Mouse (Mus musculus): ENCODE results near the gene Tppp3. TPM values are rescaled to one million over a fixed set of nuclear protein-coding genes. Genes with fewer than 3 reads are reported as not detected.
A peak's percentile ranks its signal among the peaks of the same experiment; 100 is the strongest.

Tppp3 gene
- 94.4 and 100.0 TPM in 2 replicates for polyA plus RNA-seq (2016; fragmentation: Nextera tagmentation; extraction: Ambion mirVana)

DNA sequence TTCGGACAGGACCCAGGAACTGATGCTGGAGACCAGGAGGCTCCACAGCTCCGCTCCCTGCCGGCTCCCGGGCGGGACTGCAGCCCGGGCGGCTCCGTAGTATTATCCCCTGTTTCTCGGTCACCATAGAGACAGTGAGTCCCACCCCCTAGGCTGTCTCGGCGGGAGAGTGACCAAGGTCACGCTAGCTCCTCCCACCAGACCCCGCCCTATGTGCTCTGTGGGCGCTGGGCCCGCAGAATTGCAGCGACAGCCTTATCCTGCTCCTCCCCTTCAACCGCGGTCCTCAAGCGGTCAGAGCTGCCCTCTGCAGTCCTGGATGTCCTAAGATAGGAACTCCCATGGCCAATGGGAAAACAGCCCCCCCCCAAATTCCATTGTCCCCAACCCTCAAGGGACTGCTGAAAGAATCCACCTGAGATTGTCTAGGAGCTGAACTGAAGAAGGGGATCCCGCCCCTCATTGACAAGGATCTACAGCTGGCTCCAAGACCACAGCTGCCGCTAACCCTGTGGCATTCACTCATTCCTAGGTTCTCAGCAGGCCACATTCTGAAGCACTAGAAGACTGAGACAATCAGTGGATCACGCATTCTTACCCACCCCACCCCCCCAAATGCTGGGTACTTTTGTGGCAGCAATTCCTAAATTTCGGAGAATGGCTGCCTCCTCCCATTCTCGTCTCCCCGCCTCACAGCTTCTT lies at the start of gene Tppp3:
Tppp3 (minus strand) TSS at position 213 of the 702 bp plus-strand sequence.
- 2% methylated on average over 25 of the region's 25 CpGs for WGBS
- Histone ChIP-seq H3K4me1 (peaks cover 84% of the 10 kb centered on the region), H3K9me3 (replicated peaks) (no peaks in the 10 kb centered on the region), H3K27me3 (ENCODE audit: low read depth, poor library complexity, severe bottlenecking) (peaks cover 60% of the 10 kb centered on the region), H3K27ac (replicated peaks) (peak within 1 kb of the TSS; percentile 87), H3K4me3 (peak within 1 kb of the TSS; percentile 59), H3K36me3 (peaks cover 35% of the 10 kb centered on the region)
- peak; percentile 97 for DNase-seq (ENCODE audit: low spot score)

DNA sequence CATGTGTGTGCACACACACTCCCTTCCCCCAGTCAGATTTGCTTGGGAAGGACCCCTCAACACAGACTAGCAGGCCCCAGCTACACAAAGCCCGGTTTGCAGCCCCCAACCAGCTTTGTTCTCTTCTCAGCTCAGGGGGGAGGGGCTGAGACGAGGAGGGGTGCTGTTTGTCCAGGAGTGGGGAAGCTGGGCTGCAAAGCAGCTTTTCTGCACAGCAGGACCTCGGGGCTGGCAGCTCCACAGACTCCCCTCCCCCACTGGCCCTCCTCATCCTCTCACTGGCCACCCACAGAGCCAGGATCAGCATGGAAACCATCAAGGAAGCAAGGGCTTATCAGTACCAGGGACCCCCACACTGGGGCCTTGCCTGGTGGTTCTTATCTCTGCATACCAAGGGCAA lies 49.7 kb upstream of the Tppp3 start:
- Histone ChIP-seq H3K27ac (replicated peaks) (peak overlapping the region; percentile 94), H3K27me3 (ENCODE audit: low read depth, poor library complexity, severe bottlenecking) (peaks cover 28% of the 10 kb centered on the region), H3K9me3 (replicated peaks) (no peaks in the 10 kb centered on the region), H3K36me3 (peaks cover 41% of the 10 kb centered on the region), H3K4me3 (peak overlapping the region; percentile 90), H3K4me1 (peaks cover 73% of the 10 kb centered on the region)
- 0% methylated on average over 3 of the region's 3 CpGs for WGBS
- peak; percentile 84 for DNase-seq (ENCODE audit: low spot score)

DNA sequence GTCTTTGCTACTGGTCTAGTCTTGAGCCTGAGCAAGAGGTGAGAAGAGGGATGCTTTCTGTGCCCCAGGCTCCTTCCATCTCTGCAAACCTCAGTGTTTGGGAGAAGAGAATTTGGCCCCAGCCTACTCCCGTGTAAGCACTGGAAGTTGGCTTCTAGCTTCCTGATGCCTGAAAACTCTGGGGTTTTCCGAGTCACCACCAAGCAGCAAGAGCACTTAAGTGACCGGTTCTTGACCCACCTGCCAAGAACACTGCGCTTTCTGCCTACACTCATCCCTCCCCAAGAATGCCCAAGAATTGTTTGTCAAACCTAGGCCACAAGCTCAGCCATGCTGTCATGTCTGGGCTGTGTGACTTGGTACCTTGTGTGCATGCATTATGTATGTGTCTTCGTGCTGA lies 49.2 kb upstream of the Tppp3 start:
- peak overlapping the region; percentile 94 for H3K27ac ChIP-seq (replicated peaks)
- H3K27me3 ChIP-seq (ENCODE audit: low read depth, poor library complexity, severe bottlenecking) = peaks cover 28% of the 10 kb centered on the region
- no peaks in the 10 kb centered on the region for H3K9me3 ChIP-seq (replicated peaks)
- peak overlapping the region; percentile 90 for H3K4me3 ChIP-seq
- peaks cover 37% of the 10 kb centered on the region for H3K36me3 ChIP-seq
- WGBS = 16% methylated on average over 5 of the region's 5 CpGs
- no peak for DNase-seq (ENCODE audit: low spot score)
- H3K4me1 ChIP-seq = peaks cover 78% of the 10 kb centered on the region

DNA sequence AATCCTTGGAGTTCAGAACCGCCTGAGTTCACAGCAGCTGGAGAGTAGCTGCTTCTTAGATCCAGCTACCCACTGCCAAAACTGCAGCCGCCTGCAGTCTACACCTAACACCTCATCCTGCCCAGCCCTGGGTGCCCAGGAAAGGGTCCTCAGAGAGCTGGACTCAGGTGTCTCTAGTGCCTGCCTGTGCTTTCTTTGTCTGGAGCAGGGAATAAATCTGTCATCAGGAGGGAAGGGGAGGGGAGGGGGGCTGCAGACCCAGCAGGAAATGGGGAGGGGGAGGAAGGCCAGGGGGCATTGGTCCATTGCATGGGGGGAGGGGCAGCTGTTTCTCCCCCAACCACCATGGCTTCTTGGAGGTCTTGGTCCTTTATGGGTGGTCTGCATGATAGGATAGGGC lies 48.3 kb upstream of the Tppp3 start:
- Histone ChIP-seq H3K4me1 (peaks cover 78% of the 10 kb centered on the region), H3K27me3 (ENCODE audit: low read depth, poor library complexity, severe bottlenecking) (peaks cover 36% of the 10 kb centered on the region), H3K36me3 (peaks cover 28% of the 10 kb centered on the region), H3K9me3 (replicated peaks) (no peaks in the 10 kb centered on the region), H3K27ac (replicated peaks) (peak overlapping the region; percentile 94), H3K4me3 (peak overlapping the region; percentile 90)
- 0% methylated on average over 2 of the region's 2 CpGs for WGBS
- DNase-seq (ENCODE audit: low spot score) = peak; percentile 48

DNA sequence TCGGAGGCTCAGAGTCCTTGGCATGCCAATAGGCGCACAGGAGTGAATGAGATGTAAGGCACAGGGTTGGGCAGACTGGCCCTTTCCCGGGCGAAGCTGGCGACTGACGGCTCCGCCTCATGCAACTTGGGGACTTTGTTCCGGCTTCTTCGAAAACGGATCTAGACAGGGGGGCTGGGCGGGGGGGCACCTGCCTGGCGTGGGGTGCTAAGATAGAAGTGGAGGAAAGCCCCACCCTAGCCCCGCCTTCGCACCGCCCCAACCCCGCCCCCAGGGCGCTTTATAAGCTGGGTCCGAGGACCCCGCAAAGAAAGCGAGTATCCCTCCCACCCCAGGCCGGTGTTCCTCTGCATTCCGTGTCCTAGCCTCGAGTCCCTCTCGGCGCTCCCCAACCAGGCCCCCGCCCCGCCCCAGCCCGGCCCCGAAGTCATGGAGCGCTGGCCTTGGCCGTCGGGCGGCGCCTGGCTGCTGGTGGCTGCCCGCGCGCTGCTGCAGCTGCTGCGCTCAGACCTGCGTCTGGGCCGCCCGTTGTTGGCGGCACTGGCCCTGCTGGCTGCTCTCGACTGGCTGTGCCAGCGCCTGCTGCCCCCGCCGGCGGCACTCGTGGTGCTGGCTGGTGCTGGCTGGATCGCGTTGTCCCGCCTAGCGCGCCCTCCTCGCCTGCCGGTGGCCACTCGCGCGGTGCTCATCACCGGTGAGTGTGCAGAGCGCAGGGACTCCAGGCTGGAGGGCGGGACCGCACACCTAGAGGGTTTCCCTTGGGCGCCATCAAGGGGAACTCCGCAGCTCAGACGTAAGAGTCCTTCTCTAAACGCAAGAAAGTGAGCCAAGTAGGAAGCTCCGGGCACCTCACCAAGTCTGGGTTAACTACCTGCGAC lies 47.3 kb upstream of the Tppp3 start, which contains the start of gene Hsd11b2:
Hsd11b2 (plus strand) TSS at position 320 of the 878 bp plus-strand sequence.
- DNase-seq (ENCODE audit: low spot score) = peak; percentile 76
- Histone ChIP-seq H3K27me3 (ENCODE audit: low read depth, poor library complexity, severe bottlenecking) (peaks cover 44% of the 10 kb centered on the region), H3K4me3 (peak within 1 kb of the TSS; percentile 90), H3K36me3 (peaks cover 18% of the 10 kb centered on the region), H3K9me3 (replicated peaks) (no peaks in the 10 kb centered on the region), H3K27ac (replicated peaks) (peak within 1 kb of the TSS; percentile 94), H3K4me1 (peaks cover 78% of the 10 kb centered on the region)
- under 1% methylated on average over 68 of the region's 68 CpGs for WGBS

DNA sequence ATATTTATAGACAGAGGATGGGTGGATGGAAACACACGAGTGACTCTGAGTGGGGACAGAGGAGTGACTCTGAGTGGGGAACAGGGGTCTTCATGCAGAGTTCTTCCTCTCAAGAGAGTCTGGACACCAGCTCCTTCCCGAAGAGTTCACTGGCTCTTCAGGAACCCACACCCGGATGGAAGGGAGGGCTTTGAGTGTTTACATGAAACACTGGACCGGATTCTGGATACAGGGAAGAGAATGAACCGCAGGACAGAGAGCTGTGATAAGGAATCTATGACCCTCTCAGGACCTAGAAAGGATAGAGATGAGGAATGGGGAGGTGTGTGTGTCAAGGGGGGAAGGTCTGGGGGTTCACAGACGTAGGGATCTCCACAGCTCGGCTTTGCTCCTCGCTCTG lies 46.0 kb upstream of the Tppp3 start:
- WGBS = 46% methylated on average over 8 of the region's 8 CpGs
- H3K36me3 ChIP-seq = peaks cover 5% of the 10 kb centered on the region
- DNase-seq (ENCODE audit: low spot score) = no peak
- no peaks in the 10 kb centered on the region for H3K9me3 ChIP-seq (replicated peaks)
- peaks cover 44% of the 10 kb centered on the region for H3K27me3 ChIP-seq (ENCODE audit: low read depth, poor library complexity, severe bottlenecking)
- H3K4me3 ChIP-seq = no peak overlapping the region; the same call in 1 of the 2 replicates
- peak overlapping the region; percentile 82; the same call in 1 of the 2 replicates for H3K27ac ChIP-seq (replicated peaks)
- peaks cover 70% of the 10 kb centered on the region for H3K4me1 ChIP-seq

DNA sequence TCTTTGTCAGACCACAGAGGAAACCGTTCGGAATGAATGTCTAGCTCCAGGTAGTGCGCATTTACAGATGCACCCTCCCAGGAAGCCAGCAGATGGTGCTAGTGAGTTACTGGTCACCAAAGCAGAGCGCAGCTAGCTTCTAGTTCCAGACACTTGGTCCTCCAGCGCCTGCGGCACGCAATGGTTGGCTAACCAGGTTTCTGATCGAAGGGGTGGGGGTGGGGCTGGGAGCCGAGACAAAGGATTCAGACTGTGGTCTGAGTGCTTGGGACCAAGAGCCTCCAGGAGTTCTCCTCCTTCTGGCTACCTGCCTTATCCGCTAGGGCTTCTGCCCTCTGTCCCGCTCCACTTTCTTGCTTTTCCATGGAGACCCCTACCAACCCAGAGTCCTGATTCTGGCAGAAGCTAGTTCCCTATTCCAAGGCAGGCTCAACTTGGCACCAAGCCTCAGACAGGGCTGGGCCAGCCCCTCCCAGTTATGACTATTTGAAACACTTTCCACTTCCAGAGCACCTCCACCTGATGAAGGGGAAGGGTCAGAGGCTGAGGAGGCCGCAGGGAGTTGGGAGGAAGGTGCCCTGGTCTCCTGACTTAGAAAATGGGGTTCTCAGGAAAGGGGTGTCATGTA lies 44.8 kb upstream of the Tppp3 start:
- peak; percentile 86 for DNase-seq (ENCODE audit: low spot score)
- Histone ChIP-seq H3K9me3 (replicated peaks) (no peaks in the 10 kb centered on the region), H3K27me3 (ENCODE audit: low read depth, poor library complexity, severe bottlenecking) (peaks cover 44% of the 10 kb centered on the region), H3K36me3 (no peaks in the 10 kb centered on the region), H3K4me3 (peak overlapping the region; percentile 35), H3K4me1 (peaks cover 57% of the 10 kb centered on the region), H3K27ac (replicated peaks) (peak overlapping the region; percentile 82)
- 8% methylated on average over 12 of the region's 12 CpGs for WGBS

DNA sequence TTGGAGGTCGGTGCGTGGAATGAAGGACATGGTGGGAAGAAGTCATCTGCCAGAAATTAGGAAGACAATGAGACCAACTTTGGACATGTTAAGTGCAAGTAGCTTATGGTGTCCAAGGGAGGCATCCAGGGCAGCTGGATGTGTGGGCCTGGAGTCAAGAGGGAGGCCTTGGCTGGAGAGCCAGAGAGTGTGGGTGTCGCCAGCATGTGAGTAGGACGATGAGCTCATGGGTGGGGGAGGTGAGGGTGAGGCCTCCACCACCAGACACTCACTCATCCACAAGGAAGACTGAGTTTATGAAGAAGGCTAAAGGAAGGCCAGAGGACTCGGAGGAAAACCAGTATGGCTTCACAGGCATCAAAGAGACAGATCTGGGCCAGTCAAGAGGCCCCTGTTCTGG lies 43.3 kb upstream of the Tppp3 start:
- Histone ChIP-seq H3K27me3 (ENCODE audit: low read depth, poor library complexity, severe bottlenecking) (peaks cover 43% of the 10 kb centered on the region), H3K9me3 (replicated peaks) (no peaks in the 10 kb centered on the region), H3K27ac (replicated peaks) (no peak overlapping the region), H3K36me3 (no peaks in the 10 kb centered on the region), H3K4me1 (peaks cover 53% of the 10 kb centered on the region), H3K4me3 (no peak overlapping the region)
- DNase-seq (ENCODE audit: low spot score) = no peak
- WGBS = 82% methylated on average over 5 of the region's 5 CpGs

DNA sequence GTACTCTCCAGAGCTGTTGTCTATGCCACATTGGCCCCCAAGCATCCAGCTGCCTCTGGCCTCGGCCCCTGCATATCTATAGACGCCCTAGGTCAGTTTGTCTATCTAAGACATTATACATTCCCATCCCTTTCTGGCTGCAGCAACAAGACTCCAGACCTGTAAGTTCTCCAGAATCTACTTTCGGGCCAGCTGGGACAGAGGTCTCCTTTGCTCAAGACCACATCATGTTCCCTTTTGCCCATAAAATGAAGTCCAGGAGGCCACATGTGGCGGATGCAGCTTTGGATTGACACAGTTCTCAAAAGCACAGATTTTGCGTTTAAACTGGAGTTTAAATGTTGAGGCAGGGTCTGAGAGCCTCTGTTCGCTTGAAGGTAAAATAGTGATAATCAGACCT lies 42.9 kb upstream of the Tppp3 start:
- H3K4me1 ChIP-seq = peaks cover 52% of the 10 kb centered on the region
- no peaks in the 10 kb centered on the region for H3K9me3 ChIP-seq (replicated peaks)
- H3K36me3 ChIP-seq = no peaks in the 10 kb centered on the region
- WGBS = 93% methylated on average over 6 of the region's 6 CpGs
- no peak overlapping the region for H3K27ac ChIP-seq (replicated peaks)
- peaks cover 39% of the 10 kb centered on the region for H3K27me3 ChIP-seq (ENCODE audit: low read depth, poor library complexity, severe bottlenecking)
- no peak overlapping the region for H3K4me3 ChIP-seq
- no peak for DNase-seq (ENCODE audit: low spot score)

DNA sequence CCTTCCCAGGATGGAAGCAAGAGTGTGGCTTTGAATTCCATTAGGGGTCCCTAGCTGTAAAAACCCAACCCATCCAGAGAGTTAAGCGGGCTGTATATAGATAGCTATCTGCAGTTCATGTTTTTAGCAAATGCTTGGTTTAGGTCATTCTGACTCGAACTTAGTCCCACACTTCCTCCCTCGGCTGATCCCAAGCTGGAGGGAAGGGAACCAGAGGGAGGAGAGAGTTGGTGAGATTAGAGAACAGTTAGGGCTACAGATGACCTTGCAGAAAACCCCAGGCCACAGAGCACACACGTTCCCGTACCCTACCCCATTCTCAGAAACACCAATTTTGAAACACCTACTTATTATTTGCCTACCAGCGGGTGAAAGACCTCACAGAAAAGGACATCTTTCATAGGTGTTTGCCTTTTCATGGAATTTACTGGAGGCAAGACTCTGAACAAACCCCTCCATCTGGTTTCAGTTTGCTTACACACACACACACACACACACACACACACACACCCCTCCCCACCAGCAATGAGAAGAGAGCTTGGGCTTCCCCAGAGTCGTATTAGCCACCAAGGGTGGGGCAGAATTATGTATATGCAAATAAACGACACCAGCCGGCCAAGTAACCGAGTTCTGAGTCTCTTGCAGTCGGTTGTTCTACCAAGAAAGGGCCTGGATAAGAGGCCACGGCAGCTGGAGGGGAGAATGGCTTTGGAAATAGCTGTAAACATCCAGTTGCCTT lies 38.8 kb upstream of the Tppp3 start:
- Histone ChIP-seq H3K27me3 (ENCODE audit: low read depth, poor library complexity, severe bottlenecking) (peaks cover 14% of the 10 kb centered on the region), H3K4me3 (no peak overlapping the region), H3K4me1 (peaks cover 27% of the 10 kb centered on the region), H3K36me3 (no peaks in the 10 kb centered on the region), H3K27ac (replicated peaks) (no peak overlapping the region), H3K9me3 (replicated peaks) (no peaks in the 10 kb centered on the region)
- 57% methylated on average over 12 of the region's 12 CpGs for WGBS
- no peak for DNase-seq (ENCODE audit: low spot score)

DNA sequence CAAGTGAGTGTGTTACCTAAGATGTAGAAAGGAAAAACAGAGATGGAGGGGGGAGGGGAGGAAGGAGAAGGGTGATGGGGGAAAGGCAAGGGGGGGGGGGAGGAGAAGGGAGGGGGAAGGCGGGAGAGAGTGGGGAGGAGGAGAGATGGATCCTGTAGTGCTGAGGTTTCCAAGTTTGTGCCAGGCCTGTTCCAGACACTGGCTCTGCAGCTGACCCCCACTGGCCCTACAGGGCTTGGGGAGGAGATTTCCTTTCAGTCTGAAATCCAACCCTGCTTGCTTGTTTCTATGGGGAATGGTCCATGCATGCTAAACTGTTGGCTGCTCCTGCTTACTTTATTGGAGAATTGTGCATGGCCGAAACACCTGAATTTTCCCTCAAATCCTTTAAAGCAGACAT lies 37.4 kb upstream of the Tppp3 start:
- Histone ChIP-seq H3K4me3 (no peak overlapping the region), H3K27ac (replicated peaks) (peak overlapping the region; percentile 19), H3K36me3 (no peaks in the 10 kb centered on the region), H3K4me1 (peaks cover 27% of the 10 kb centered on the region), H3K27me3 (ENCODE audit: low read depth, poor library complexity, severe bottlenecking) (peaks cover under 1% of the 10 kb centered on the region; the same call in 1 of the 2 replicates), H3K9me3 (replicated peaks) (no peaks in the 10 kb centered on the region)
- 67% methylated on average over 1 of the region's 2 CpGs for WGBS
- DNase-seq (ENCODE audit: low spot score) = no peak

DNA sequence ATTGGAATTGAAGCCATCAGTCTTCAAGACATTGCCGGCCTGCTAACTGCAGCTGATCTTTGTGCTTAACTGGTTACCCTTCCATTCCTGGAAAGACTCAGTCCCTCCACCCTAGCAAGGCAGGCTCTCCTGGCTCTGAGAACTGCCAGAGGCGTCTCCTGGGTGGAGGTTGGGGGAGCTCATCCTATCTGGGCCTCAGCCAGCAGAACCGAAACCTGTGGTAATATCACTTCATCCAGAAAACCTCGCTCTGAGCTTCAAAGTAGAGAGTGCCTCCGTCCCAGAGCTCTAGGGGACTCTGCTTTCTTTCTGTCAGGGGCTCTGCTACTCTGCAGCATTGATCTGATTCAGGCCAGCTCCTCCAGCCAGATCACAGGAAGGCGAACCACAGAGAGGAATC lies 35.7 kb upstream of the Tppp3 start:
- Histone ChIP-seq H3K4me1 (peaks cover 25% of the 10 kb centered on the region), H3K9me3 (replicated peaks) (no peaks in the 10 kb centered on the region), H3K36me3 (no peaks in the 10 kb centered on the region), H3K4me3 (no peak overlapping the region), H3K27ac (replicated peaks) (no peak overlapping the region), H3K27me3 (ENCODE audit: low read depth, poor library complexity, severe bottlenecking) (no peaks in the 10 kb centered on the region)
- WGBS = 84% methylated on average over 6 of the region's 6 CpGs
- no peak for DNase-seq (ENCODE audit: low spot score)

Data from midbrain, embryonic 10.5 days (tissue).